Comparison of ENCODE assay signal across 24 mouse cellular contexts in genomic region chr11:78540358-78540757, GRCm38 (mm10). TPM values are rescaled to one million over a fixed set of nuclear protein-coding genes. Genes with fewer than 3 reads are reported as not detected.
A peak's percentile ranks its signal among the peaks of the same experiment; 100 is the strongest.
DNase-seq lines count a peak whose midpoint lies in the region; ATAC-seq and TF ChIP-seq lines count a peak whose summit lies in the region.
"Had no signal": no experiment of that assay in that cellular context is flagged by ENCODE, and none has a peak within 500 bp of the region (broad histone marks: within the 10 kb centered on the region; RNA-seq: fewer than 3 reads in every experiment).

No protein-coding gene starts in this region.

- no peak overlapping the region for H3K4me2 ChIP-seq in embryonic facial prominence, embryonic 14.5 days (ENCODE audit: low read depth, low read length)
- no peak overlapping the region for H3K4me2 ChIP-seq in liver, postnatal 0 days (ENCODE audit: low read depth, low read length)
- no peak overlapping the region for H3K4me2 ChIP-seq in lung, postnatal 0 days (replicated peaks; ENCODE audit: low read depth, low read length)
- H3K4me2 ChIP-seq in myocyte (ENCODE audit: low read depth) = no peak overlapping the region
- H3K4me2 ChIP-seq in kidney, embryonic 14.5 days (replicated peaks; ENCODE audit: low read depth, low read length) = no peak overlapping the region
- H3K4me2 ChIP-seq: heart, embryonic 12.5 days; hindbrain, embryonic 12.5 days; midbrain, embryonic 15.5 days; neural tube, embryonic 13.5 days had no signal

- DNase-seq in embryonic facial prominence, embryonic 14.5 days (ENCODE audit: low spot score) = peak; percentile 31
- no peak for DNase-seq in embryonic facial prominence, embryonic 10.5 days (ENCODE audit: low spot score)
- DNase-seq in liver, postnatal 0 days = peak; percentile 47
- no peak for DNase-seq in liver
- no peak for DNase-seq in lung, postnatal 0 days (ENCODE audit: low spot score)
- no peak for DNase-seq in cerebellum, adult 18-20 months
- DNase-seq: B cell, adult 2 months; cerebellum, adult 8-10 months; forebrain, postnatal 0 days; gastrocnemius, postnatal 14 days; heart, adult 18-20 months; heart, postnatal 10 days; layer of hippocampus, adult 9-11 months; thymus, adult 18-20 months had no signal

- peaks cover 59% of the 10 kb centered on the region for H3K36me3 ChIP-seq in embryonic facial prominence, embryonic 14.5 days (ENCODE audit: control insufficient read depth, insufficient read depth, low read length)
- peaks cover 72% of the 10 kb centered on the region for H3K36me3 ChIP-seq in embryonic facial prominence, embryonic 10.5 days (replicated peaks)
- H3K36me3 ChIP-seq in liver, postnatal 0 days (replicated peaks; ENCODE audit: insufficient read depth, low read length) = peaks cover 39% of the 10 kb centered on the region
- H3K36me3 ChIP-seq in lung, postnatal 0 days (ENCODE audit: insufficient read depth, low read length) = peaks cover 14% of the 10 kb centered on the region; the same call in 1 of the 2 replicates
- peaks cover 35% of the 10 kb centered on the region for H3K36me3 ChIP-seq in myocyte (ENCODE audit: control insufficient read depth, insufficient read depth)
- peaks cover 51% of the 10 kb centered on the region for H3K36me3 ChIP-seq in kidney, embryonic 14.5 days (ENCODE audit: control insufficient read depth, insufficient read depth, low read length)

- H3K27ac ChIP-seq in embryonic facial prominence, embryonic 14.5 days (replicated peaks; ENCODE audit: low read depth, low read length) = no peak overlapping the region
- H3K27ac ChIP-seq in embryonic facial prominence, embryonic 10.5 days (replicated peaks) = no peak overlapping the region
- H3K27ac ChIP-seq in liver, postnatal 0 days (ENCODE audit: low read depth) = no peak overlapping the region
- no peak overlapping the region for H3K27ac ChIP-seq in lung, postnatal 0 days (ENCODE audit: low read length)
- no peak overlapping the region for H3K27ac ChIP-seq in kidney, embryonic 14.5 days (ENCODE audit: low read depth, low read length)
- H3K27ac ChIP-seq: hindbrain, embryonic 12.5 days; liver, embryonic 14.5 days; macrophage; midbrain, embryonic 15.5 days; neural tube, embryonic 13.5 days had no signal

- peaks cover 61% of the 10 kb centered on the region for H3K79me2 ChIP-seq in myocyte (ENCODE audit: control insufficient read depth, insufficient read depth)

- 85% methylated on average over 3 of the region's 3 CpGs for WGBS in embryonic facial prominence, embryonic 14.5 days
- WGBS in embryonic facial prominence, embryonic 10.5 days = 89% methylated on average over 3 of the region's 3 CpGs
- WGBS in liver, postnatal 0 days (ENCODE audit: insufficient replicate concordance) = 69% methylated on average over 3 of the region's 3 CpGs
- 60% methylated on average over 3 of the region's 3 CpGs for WGBS in lung, postnatal 0 days
- 84% methylated on average over 3 of the region's 3 CpGs for WGBS in kidney, embryonic 14.5 days

- H3K27me3 ChIP-seq in embryonic facial prominence, embryonic 14.5 days (replicated peaks; ENCODE audit: control insufficient read depth, insufficient read depth, low read length) = no peaks in the 10 kb centered on the region
- H3K27me3 ChIP-seq in embryonic facial prominence, embryonic 10.5 days (replicated peaks; ENCODE audit: low read depth, poor library complexity, severe bottlenecking) = no peaks in the 10 kb centered on the region
- no peaks in the 10 kb centered on the region for H3K27me3 ChIP-seq in liver, postnatal 0 days (ENCODE audit: insufficient read depth, low read length)
- no peaks in the 10 kb centered on the region for H3K27me3 ChIP-seq in lung, postnatal 0 days (replicated peaks; ENCODE audit: insufficient read depth, low read length)
- no peaks in the 10 kb centered on the region for H3K27me3 ChIP-seq in myocyte (ENCODE audit: control insufficient read depth, insufficient read depth, insufficient read length)
- H3K27me3 ChIP-seq in kidney, embryonic 14.5 days (ENCODE audit: control insufficient read depth, insufficient read depth, low read length) = no peaks in the 10 kb centered on the region
- H3K27me3 ChIP-seq: heart, embryonic 12.5 days; hindbrain, embryonic 12.5 days; midbrain, embryonic 15.5 days; neural tube, embryonic 13.5 days had no signal

- peaks cover 6% of the 10 kb centered on the region; the same call in 1 of the 2 replicates for H3K4me1 ChIP-seq in embryonic facial prominence, embryonic 14.5 days (ENCODE audit: control insufficient read depth, insufficient read depth, low read length)
- H3K4me1 ChIP-seq in embryonic facial prominence, embryonic 10.5 days = peaks cover 11% of the 10 kb centered on the region
- peaks cover 17% of the 10 kb centered on the region for H3K4me1 ChIP-seq in liver, postnatal 0 days (ENCODE audit: insufficient read depth)
- 0 out of 2 replicates have a peak, but pooled peaks cover 4% of the 10 kb centered on the region for H3K4me1 ChIP-seq in lung, postnatal 0 days (ENCODE audit: insufficient read depth, low read depth, low read length)
- peaks cover 9% of the 10 kb centered on the region; the same call in 1 of the 2 replicates for H3K4me1 ChIP-seq in kidney, embryonic 14.5 days (ENCODE audit: control insufficient read depth, insufficient read depth, low read length)

- no peak for TF ChIP-seq CTCF in liver, postnatal 0 days (IDR thresholded peaks at IDR 0.05; ENCODE audit: low read depth)
- no peak for TF ChIP-seq CTCF in lung, postnatal 0 days (IDR thresholded peaks at IDR 0.05)

- H3K4me3 ChIP-seq in embryonic facial prominence, embryonic 14.5 days (ENCODE audit: low read depth, low read length) = no peak overlapping the region
- no peak overlapping the region for H3K4me3 ChIP-seq in embryonic facial prominence, embryonic 10.5 days
- H3K4me3 ChIP-seq in liver, postnatal 0 days (ENCODE audit: low read depth, low read length) = no peak overlapping the region
- H3K4me3 ChIP-seq in lung, postnatal 0 days (ENCODE audit: low read depth, low read length) = no peak overlapping the region
- no peak overlapping the region for H3K4me3 ChIP-seq in myocyte
- H3K4me3 ChIP-seq in kidney, embryonic 14.5 days (ENCODE audit: low read length) = no peak overlapping the region
- H3K4me3 ChIP-seq: heart, embryonic 12.5 days; hindbrain, embryonic 12.5 days; midbrain, embryonic 15.5 days; neural tube, embryonic 13.5 days had no signal

- H3ac ChIP-seq in myocyte (ENCODE audit: control insufficient read depth, insufficient read length) = no peak overlapping the region

- TF ChIP-seq EP300 in liver, postnatal 0 days (IDR thresholded peaks at IDR 0.05; ENCODE audit: low read depth) = no peak
- TF ChIP-seq EP300 in lung, postnatal 0 days (IDR thresholded peaks at IDR 0.05) = peak; percentile 62; the same call in 1 of the 2 replicates

- no peak overlapping the region for H3K9ac ChIP-seq in embryonic facial prominence, embryonic 14.5 days (ENCODE audit: low read depth, low read length)
- no peak overlapping the region for H3K9ac ChIP-seq in liver, postnatal 0 days (replicated peaks)
- no peak overlapping the region for H3K9ac ChIP-seq in lung, postnatal 0 days (replicated peaks; ENCODE audit: low read depth)
- H3K9ac ChIP-seq in kidney, embryonic 14.5 days (ENCODE audit: low read depth, low read length) = no peak overlapping the region
- H3K9ac ChIP-seq: forebrain, postnatal 0 days; heart, embryonic 12.5 days; hindbrain, embryonic 12.5 days; liver, embryonic 14.5 days; midbrain, embryonic 15.5 days; neural tube, embryonic 13.5 days had no signal

- ATAC-seq in embryonic facial prominence, embryonic 14.5 days (ENCODE audit: low read depth) = no peak
- no peak for ATAC-seq in liver, postnatal 0 days
- no peak for ATAC-seq in lung, postnatal 0 days
- no peak for ATAC-seq in kidney, embryonic 14.5 days (ENCODE audit: low FRiP score, low TSS enrichment)
- ATAC-seq: activated CD4-positive, CD25-positive, alpha-beta regulatory T cell, adult 4 months; forebrain, postnatal 0 days; intestine, postnatal 0 days; midbrain, embryonic 15.5 days had no signal

- TF ChIP-seq POLR2A in myocyte (IDR thresholded peaks at IDR 0.05; ENCODE audit: insufficient read length, low read depth) = no peak

- no peaks in the 10 kb centered on the region for H3K9me3 ChIP-seq in embryonic facial prominence, embryonic 14.5 days (ENCODE audit: control insufficient read depth, low read length)
- no peaks in the 10 kb centered on the region for H3K9me3 ChIP-seq in embryonic facial prominence, embryonic 10.5 days
- H3K9me3 ChIP-seq in liver, postnatal 0 days (ENCODE audit: low read length) = no peaks in the 10 kb centered on the region
- H3K9me3 ChIP-seq in lung, postnatal 0 days (ENCODE audit: low read length) = no peaks in the 10 kb centered on the region
- H3K9me3 ChIP-seq in kidney, embryonic 14.5 days (ENCODE audit: control insufficient read depth, low read length) = no peaks in the 10 kb centered on the region
- H3K9me3 ChIP-seq: heart, embryonic 12.5 days; hindbrain, embryonic 12.5 days; midbrain, embryonic 15.5 days; neural tube, embryonic 13.5 days had no signal

RNA-seq across cellular contexts. Expression of gene Ift20, which starts 4.2 kb away (rescaled TPM):
- polyA plus RNA-seq in embryonic facial prominence, embryonic 14.5 days (2014; fragmentation: Nextera tagmentation; extraction: Ambion mirVana) = 172 and 178 TPM in 2 replicates
- polyA plus RNA-seq in embryonic facial prominence, embryonic 10.5 days (2016; fragmentation: Nextera tagmentation; extraction: Ambion mirVana) = 84.2 and 95.2 TPM in 2 replicates
- polyA plus RNA-seq in liver, postnatal 0 days (2015; fragmentation: Nextera tagmentation; extraction: Ambion mirVana) = 82.3 and 85.1 TPM in 2 replicates
- 216 and 222 TPM in 2 replicates for polyA plus RNA-seq in lung, postnatal 0 days (2015; fragmentation: Nextera tagmentation; extraction: Ambion mirVana)
- polyA plus RNA-seq in myocyte (2012; fragmentation: generic; extraction: Trizol) = 53.9 TPM
- polyA plus RNA-seq in kidney, embryonic 14.5 days (2014; fragmentation: Nextera tagmentation; extraction: Ambion mirVana) = 125 and 126 TPM in 2 replicates

RNA-seq across cellular contexts. Expression of gene Tnfaip1, which starts 4.2 kb away (rescaled TPM):
- polyA plus RNA-seq in embryonic facial prominence, embryonic 14.5 days (2014; fragmentation: Nextera tagmentation; extraction: Ambion mirVana) = 76.0 and 83.0 TPM in 2 replicates
- polyA plus RNA-seq in embryonic facial prominence, embryonic 10.5 days (2016; fragmentation: Nextera tagmentation; extraction: Ambion mirVana) = 91.6 and 92.4 TPM in 2 replicates
- 12.9 and 13.1 TPM in 2 replicates for polyA plus RNA-seq in liver, postnatal 0 days (2015; fragmentation: Nextera tagmentation; extraction: Ambion mirVana)
- polyA plus RNA-seq in lung, postnatal 0 days (2015; fragmentation: Nextera tagmentation; extraction: Ambion mirVana) = 93.3 and 96.6 TPM in 2 replicates
- 59.3 TPM for polyA plus RNA-seq in myocyte (2012; fragmentation: generic; extraction: Trizol)
- 77.1 and 88.9 TPM in 2 replicates for polyA plus RNA-seq in kidney, embryonic 14.5 days (2014; fragmentation: Nextera tagmentation; extraction: Ambion mirVana)

RNA-seq across cellular contexts. Expression of gene Tmem97, which starts 10.2 kb away (rescaled TPM):
- 86.9 and 88.2 TPM in 2 replicates for polyA plus RNA-seq in embryonic facial prominence, embryonic 14.5 days (2014; fragmentation: Nextera tagmentation; extraction: Ambion mirVana)
- 89.6 and 96.6 TPM in 2 replicates for polyA plus RNA-seq in embryonic facial prominence, embryonic 10.5 days (2016; fragmentation: Nextera tagmentation; extraction: Ambion mirVana)
- polyA plus RNA-seq in liver, postnatal 0 days (2015; fragmentation: Nextera tagmentation; extraction: Ambion mirVana) = 79.2 and 81.5 TPM in 2 replicates
- 36.0 and 46.0 TPM in 2 replicates for polyA plus RNA-seq in lung, postnatal 0 days (2015; fragmentation: Nextera tagmentation; extraction: Ambion mirVana)
- 125 TPM for polyA plus RNA-seq in myocyte (2012; fragmentation: generic; extraction: Trizol)
- polyA plus RNA-seq in kidney, embryonic 14.5 days (2014; fragmentation: Nextera tagmentation; extraction: Ambion mirVana) = 91.1 and 103 TPM in 2 replicates

RNA-seq across cellular contexts. Expression of gene Poldip2, which starts 28.4 kb away (rescaled TPM):
- polyA plus RNA-seq in embryonic facial prominence, embryonic 14.5 days (2014; fragmentation: Nextera tagmentation; extraction: Ambion mirVana) = 152 and 156 TPM in 2 replicates
- 175 and 178 TPM in 2 replicates for polyA plus RNA-seq in embryonic facial prominence, embryonic 10.5 days (2016; fragmentation: Nextera tagmentation; extraction: Ambion mirVana)
- polyA plus RNA-seq in liver, postnatal 0 days (2015; fragmentation: Nextera tagmentation; extraction: Ambion mirVana) = 94.2 and 96.6 TPM in 2 replicates
- 105 and 111 TPM in 2 replicates for polyA plus RNA-seq in lung, postnatal 0 days (2015; fragmentation: Nextera tagmentation; extraction: Ambion mirVana)
- 103 TPM for polyA plus RNA-seq in myocyte (2012; fragmentation: generic; extraction: Trizol)
- 122 and 161 TPM in 2 replicates for polyA plus RNA-seq in kidney, embryonic 14.5 days (2014; fragmentation: Nextera tagmentation; extraction: Ambion mirVana)

RNA-seq across cellular contexts. Expression of gene Tmem199, which starts 28.4 kb away (rescaled TPM):
- polyA plus RNA-seq in embryonic facial prominence, embryonic 14.5 days (2014; fragmentation: Nextera tagmentation; extraction: Ambion mirVana) = 39.0 and 39.8 TPM in 2 replicates
- 75.9 and 76.0 TPM in 2 replicates for polyA plus RNA-seq in embryonic facial prominence, embryonic 10.5 days (2016; fragmentation: Nextera tagmentation; extraction: Ambion mirVana)
- 21.1 TPM in 2 replicates for polyA plus RNA-seq in liver, postnatal 0 days (2015; fragmentation: Nextera tagmentation; extraction: Ambion mirVana)
- 32.3 and 32.4 TPM in 2 replicates for polyA plus RNA-seq in lung, postnatal 0 days (2015; fragmentation: Nextera tagmentation; extraction: Ambion mirVana)
- 35.0 TPM for polyA plus RNA-seq in myocyte (2012; fragmentation: generic; extraction: Trizol)
- 61.2 and 63.6 TPM in 2 replicates for polyA plus RNA-seq in kidney, embryonic 14.5 days (2014; fragmentation: Nextera tagmentation; extraction: Ambion mirVana)

Comparison
In these comparisons a context has a peak if more than half of its experiments do, and no peak if none do; other contexts are left out.
1. DNase-seq: peak in embryonic facial prominence, embryonic 14.5 days (single experiment) and liver, postnatal 0 days (single experiment); none in embryonic facial prominence, embryonic 10.5 days (single experiment), liver (single experiment), lung, postnatal 0 days (single experiment) and cerebellum, adult 18-20 months (0 of 2).